ENCODE assay signal across 7 mouse cellular contexts in the genomic region with DNA sequence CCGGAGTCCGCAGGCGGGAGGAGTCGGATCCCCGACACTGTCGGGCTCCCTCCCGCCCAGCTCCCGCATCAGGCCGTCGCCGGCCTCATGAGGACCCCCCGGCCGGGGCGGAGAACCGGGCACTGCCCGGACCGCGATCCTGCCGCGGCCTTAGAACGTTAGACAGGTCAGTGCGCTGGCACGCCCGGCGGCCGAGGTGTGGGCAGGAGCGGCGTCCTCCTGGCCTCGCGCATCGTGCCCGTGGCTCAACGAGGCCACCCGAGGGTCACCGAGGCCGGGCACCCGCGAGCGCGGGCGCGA. TPM values are rescaled to one million over a fixed set of nuclear protein-coding genes. Genes with fewer than 3 reads are reported as not detected.
DNase-seq lines count a peak whose midpoint lies in the region; ATAC-seq lines count a peak whose summit lies in the region.

No protein-coding gene starts in this region.

- peaks cover 56% of the 10 kb centered on the region for H3K27me3 ChIP-seq in lung, embryonic 16.5 days (ENCODE audit: control insufficient read depth, insufficient read depth, low read depth, low read length)
- peaks cover 74% of the 10 kb centered on the region for H3K27me3 ChIP-seq in forebrain, embryonic 10.5 days (ENCODE audit: poor library complexity, severe bottlenecking)
- H3K27me3 ChIP-seq in limb, embryonic 10.5 days (ENCODE audit: low read depth, poor library complexity, severe bottlenecking), result peaks cover 79% of the 10 kb centered on the region
- peaks cover 28% of the 10 kb centered on the region for H3K27me3 ChIP-seq in neural tube, embryonic 15.5 days (replicated peaks)

- ATAC-seq in lung, embryonic 16.5 days (ENCODE audit: low read depth), result peak; percentile 53
- peak; percentile 54 for ATAC-seq in neural tube, embryonic 15.5 days (ENCODE audit: low FRiP score)

- peak overlapping the region; percentile 67 for H3K9ac ChIP-seq in lung, embryonic 16.5 days (ENCODE audit: low read length)
- H3K9ac ChIP-seq in neural tube, embryonic 15.5 days (replicated peaks), result peak overlapping the region; percentile 97

- H3K4me3 ChIP-seq in lung, embryonic 16.5 days (ENCODE audit: low read length), result peak overlapping the region; percentile 62
- peak overlapping the region; percentile 68 for H3K4me3 ChIP-seq in forebrain, embryonic 10.5 days
- peak overlapping the region; percentile 70 for H3K4me3 ChIP-seq in limb, embryonic 10.5 days
- H3K4me3 ChIP-seq in neural tube, embryonic 15.5 days (replicated peaks), result peak overlapping the region; percentile 73

- DNase-seq in lung, postnatal 36 days, result no peak
- DNase-seq in forebrain, embryonic 10.5 days (ENCODE audit: extremely low spot score, low spot score), result no peak
- DNase-seq in limb, embryonic 10.5 days (ENCODE audit: low spot score), result peak; percentile 70
- DNase-seq in right cerebral cortex, postnatal 36 days (ENCODE audit: low spot score in 2 of 2), result no peak
- no peak for DNase-seq in ovary, postnatal 10 days (ENCODE audit: low spot score)

- H3K4me2 ChIP-seq in lung, embryonic 16.5 days (ENCODE audit: low read depth, low read length), result peak overlapping the region; percentile 100
- peak overlapping the region; percentile 81 for H3K4me2 ChIP-seq in neural tube, embryonic 15.5 days

- H3K27ac ChIP-seq in lung, embryonic 16.5 days (ENCODE audit: low read length), result 0 out of 2 replicates have a peak overlapping the region, but pooled peaks have one; percentile 27
- H3K27ac ChIP-seq in forebrain, embryonic 10.5 days, result peak overlapping the region; percentile 82
- peak overlapping the region; percentile 83 for H3K27ac ChIP-seq in limb, embryonic 10.5 days
- H3K27ac ChIP-seq in neural tube, embryonic 15.5 days (replicated peaks), result peak overlapping the region; percentile 95

- WGBS in lung, embryonic 16.5 days, result 0% methylated on average over 36 of the region's 42 CpGs
- under 1% methylated on average over 42 of the region's 42 CpGs for WGBS in forebrain, embryonic 10.5 days
- under 1% methylated on average over 42 of the region's 42 CpGs for WGBS in limb, embryonic 10.5 days
- under 1% methylated on average over 29 of the region's 42 CpGs for WGBS in neural tube, embryonic 15.5 days

- H3K36me3 ChIP-seq in lung, embryonic 16.5 days (ENCODE audit: control insufficient read depth, insufficient read depth, low read length), result no peaks in the 10 kb centered on the region
- H3K36me3 ChIP-seq in forebrain, embryonic 10.5 days (replicated peaks), result no peaks in the 10 kb centered on the region
- no peaks in the 10 kb centered on the region for H3K36me3 ChIP-seq in limb, embryonic 10.5 days
- peaks cover 14% of the 10 kb centered on the region for H3K36me3 ChIP-seq in neural tube, embryonic 15.5 days

- H3K9me3 ChIP-seq in lung, embryonic 16.5 days (ENCODE audit: control insufficient read depth, low read length), result no peaks in the 10 kb centered on the region
- no peaks in the 10 kb centered on the region for H3K9me3 ChIP-seq in forebrain, embryonic 10.5 days
- no peaks in the 10 kb centered on the region for H3K9me3 ChIP-seq in limb, embryonic 10.5 days (replicated peaks)
- H3K9me3 ChIP-seq in neural tube, embryonic 15.5 days (replicated peaks), result no peaks in the 10 kb centered on the region

- peaks cover 21% of the 10 kb centered on the region for H3K4me1 ChIP-seq in lung, embryonic 16.5 days (replicated peaks; ENCODE audit: control insufficient read depth, insufficient read depth, low read length)
- peaks cover 41% of the 10 kb centered on the region for H3K4me1 ChIP-seq in forebrain, embryonic 10.5 days
- H3K4me1 ChIP-seq in limb, embryonic 10.5 days, result peaks cover 39% of the 10 kb centered on the region
- H3K4me1 ChIP-seq in neural tube, embryonic 15.5 days, result peaks cover 32% of the 10 kb centered on the region

RNA-seq across cellular contexts. Expression of a gene that starts 0.3 kb away (rescaled TPM):
- 3.5 and 5.2 TPM in 2 replicates for polyA plus RNA-seq in lung, embryonic 16.5 days (2015; fragmentation: Nextera tagmentation; extraction: Ambion mirVana)
- polyA plus RNA-seq in forebrain, embryonic 10.5 days (2016; fragmentation: Nextera tagmentation; extraction: Ambion mirVana), result 4.0 and 5.0 TPM in 2 replicates
- polyA plus RNA-seq in limb, embryonic 10.5 days (2016; fragmentation: Nextera tagmentation; extraction: Ambion mirVana), result 2.8 and 3.4 TPM in 2 replicates
- 69.5 and 70.4 TPM in 2 replicates for polyA plus RNA-seq in neural tube, embryonic 15.5 days (2015; fragmentation: Nextera tagmentation; extraction: Ambion mirVana)

RNA-seq across cellular contexts. Expression of a gene that starts 15.1 kb away (rescaled TPM):
- 0.88 and 1.1 TPM in 2 replicates for polyA plus RNA-seq in lung, embryonic 16.5 days (2015; fragmentation: Nextera tagmentation; extraction: Ambion mirVana)
- 1.9 and 2.0 TPM in 2 replicates for polyA plus RNA-seq in forebrain, embryonic 10.5 days (2016; fragmentation: Nextera tagmentation; extraction: Ambion mirVana)
- polyA plus RNA-seq in limb, embryonic 10.5 days (2016; fragmentation: Nextera tagmentation; extraction: Ambion mirVana), result 3.4 and 4.1 TPM in 2 replicates
- 1.0 TPM in 2 replicates for polyA plus RNA-seq in neural tube, embryonic 15.5 days (2015; fragmentation: Nextera tagmentation; extraction: Ambion mirVana)

RNA-seq across cellular contexts. Expression of a gene that starts 24.6 kb away (rescaled TPM):
- polyA plus RNA-seq in lung, embryonic 16.5 days (2015; fragmentation: Nextera tagmentation; extraction: Ambion mirVana), result 60.3 and 65.0 TPM in 2 replicates
- 23.7 and 25.7 TPM in 2 replicates for polyA plus RNA-seq in forebrain, embryonic 10.5 days (2016; fragmentation: Nextera tagmentation; extraction: Ambion mirVana)
- 25.8 and 36.3 TPM in 2 replicates for polyA plus RNA-seq in limb, embryonic 10.5 days (2016; fragmentation: Nextera tagmentation; extraction: Ambion mirVana)
- 32.7 and 34.9 TPM in 2 replicates for polyA plus RNA-seq in neural tube, embryonic 15.5 days (2015; fragmentation: Nextera tagmentation; extraction: Ambion mirVana)

RNA-seq across cellular contexts. Expression of a gene that starts 30.2 kb away (rescaled TPM):
- polyA plus RNA-seq in lung, embryonic 16.5 days (2015; fragmentation: Nextera tagmentation; extraction: Ambion mirVana), result 72.9 and 74.8 TPM in 2 replicates
- polyA plus RNA-seq in forebrain, embryonic 10.5 days (2016; fragmentation: Nextera tagmentation; extraction: Ambion mirVana), result 106 and 108 TPM in 2 replicates
- 91.4 and 122 TPM in 2 replicates for polyA plus RNA-seq in limb, embryonic 10.5 days (2016; fragmentation: Nextera tagmentation; extraction: Ambion mirVana)
- 211 and 245 TPM in 2 replicates for polyA plus RNA-seq in neural tube, embryonic 15.5 days (2015; fragmentation: Nextera tagmentation; extraction: Ambion mirVana)

RNA-seq across cellular contexts. Expression of a gene that starts 44.4 kb away (rescaled TPM):
- polyA plus RNA-seq in lung, embryonic 16.5 days (2015; fragmentation: Nextera tagmentation; extraction: Ambion mirVana), result 108 and 111 TPM in 2 replicates
- polyA plus RNA-seq in forebrain, embryonic 10.5 days (2016; fragmentation: Nextera tagmentation; extraction: Ambion mirVana), result 54.2 and 57.6 TPM in 2 replicates
- polyA plus RNA-seq in limb, embryonic 10.5 days (2016; fragmentation: Nextera tagmentation; extraction: Ambion mirVana), result 41.3 and 49.7 TPM in 2 replicates
- 127 and 130 TPM in 2 replicates for polyA plus RNA-seq in neural tube, embryonic 15.5 days (2015; fragmentation: Nextera tagmentation; extraction: Ambion mirVana)

Comparison
In these comparisons a context has a peak if more than half of its experiments do, and no peak if none do; other contexts are left out.
1. H3K27ac ChIP-seq: peak in every context shown above with its lines; median percentile 95 in neural tube, embryonic 15.5 days; 83 in limb, embryonic 10.5 days; 82 in forebrain, embryonic 10.5 days; 27 in lung, embryonic 16.5 days.
2. RNA of a gene that starts 0.3 kb away (polyA plus RNA-seq): 69.5 to 70.4 TPM in neural tube, embryonic 15.5 days; 4.0 to 5.0 TPM in forebrain, embryonic 10.5 days, 3.5 to 5.2 TPM in lung, embryonic 16.5 days and 2.8 to 3.4 TPM in limb, embryonic 10.5 days; every median in the first group is over 10 times any median in the second.
3. Peak in every context shown above with its lines, with median percentiles within 50 percentile points of each other: H3K4me3 ChIP-seq.